Mouse (Mus musculus) midbrain, embryonic 14.5 days (tissue): ENCODE data around the gene Taf1a. TPM values are rescaled to one million over a fixed set of nuclear protein-coding genes. Genes with fewer than 3 reads are reported as not detected.
A peak's percentile ranks its signal among the peaks of the same experiment; 100 is the strongest.
"Not testable (repeated sequence)": the region's sequence is repeated elsewhere in the genome, so short reads cannot be mapped to it uniquely, and the experiment has no call there.

Source experiments
- ATAC-seq: fragments of 200-750 bp; cut with Nextera tagmentation; 2 replicates; pipeline ENCODE4 v1.8.0; 2017; ENCODE audit warnings: moderate number of reproducible peaks, moderate library complexity; ENCODE audit not compliant: low FRiP score, low TSS enrichment
- DNase-seq: peaks from one replicate; pipeline ENCODE4 v3.0.0-alpha.2; 2015
- H3K27ac ChIP-seq: fragments of 300-500 bp; sonication (generic); replicated peaks from 2 replicates; pipeline ENCODE4 v1.5.1; 2014; ENCODE audit warnings: mild to moderate bottlenecking, low read depth, low read length, moderate library complexity
- H3K27me3 ChIP-seq: fragments of 300-500 bp; sonication (generic); 2 replicates; pipeline ENCODE4 v1.6.1; 2014; ENCODE audit warnings: low read length, control low read depth, mixed read lengths; ENCODE audit not compliant: control insufficient read depth, insufficient read depth
- H3K36me3 ChIP-seq: fragments of 300-500 bp; sonication (generic); 2 replicates; pipeline ENCODE4 v1.6.1; 2014; ENCODE audit warnings: low read length, control low read depth; ENCODE audit not compliant: control insufficient read depth, insufficient read depth
- H3K4me1 ChIP-seq: fragments of 300-500 bp; sonication (generic); 2 replicates; pipeline ENCODE4 v1.6.1; 2014; ENCODE audit warnings: mild to moderate bottlenecking, antibody characterized with exemption, low read length, control low read depth; ENCODE audit not compliant: control insufficient read depth, insufficient read depth
- H3K4me2 ChIP-seq: fragments of 300-500 bp; sonication (generic); 2 replicates; pipeline ENCODE4 v1.6.1; 2014; ENCODE audit warnings: mild to moderate bottlenecking, low read length, moderate library complexity
- H3K4me3 ChIP-seq: fragments of 300-500 bp; sonication (generic); replicated peaks from 2 replicates; pipeline ENCODE4 v1.5.1; 2014; ENCODE audit warnings: low read depth, low read length
- H3K9ac ChIP-seq: fragments of 300-500 bp; sonication (generic); replicated peaks from 2 replicates; pipeline ENCODE4 v1.6.1; 2014; ENCODE audit warnings: mild to moderate bottlenecking, low read length, moderate library complexity
- H3K9me3 ChIP-seq: fragments of 300-500 bp; sonication (generic); 2 replicates; pipeline ENCODE4 v1.6.1; 2016; ENCODE audit warnings: low read length, control low read depth, mixed read lengths; ENCODE audit not compliant: control insufficient read depth
- WGBS: fragments of 180-500 bp; shearing (Covaris S2); extraction: QIAGEN DNeasy Blood & Tissue Kit; methylation state at CpG from one replicate; pipeline ENCODE4 v1.1.7; 2014; 5-methylcytosine and 5-hydroxymethylcytosine counted together
- polyA plus RNA-seq: library from polyadenylated mRNA; unstranded; fragments of >200 nt; fragmentation: Nextera tagmentation; extraction: Ambion mirVana; gene quantifications from 2 replicates; pipeline ENCODE4 v1.2.1, GENCODE M21; 2014

Gene Taf1a
- polyA plus RNA-seq, result 14.6 and 16.5 TPM in 2 replicates

DNA sequence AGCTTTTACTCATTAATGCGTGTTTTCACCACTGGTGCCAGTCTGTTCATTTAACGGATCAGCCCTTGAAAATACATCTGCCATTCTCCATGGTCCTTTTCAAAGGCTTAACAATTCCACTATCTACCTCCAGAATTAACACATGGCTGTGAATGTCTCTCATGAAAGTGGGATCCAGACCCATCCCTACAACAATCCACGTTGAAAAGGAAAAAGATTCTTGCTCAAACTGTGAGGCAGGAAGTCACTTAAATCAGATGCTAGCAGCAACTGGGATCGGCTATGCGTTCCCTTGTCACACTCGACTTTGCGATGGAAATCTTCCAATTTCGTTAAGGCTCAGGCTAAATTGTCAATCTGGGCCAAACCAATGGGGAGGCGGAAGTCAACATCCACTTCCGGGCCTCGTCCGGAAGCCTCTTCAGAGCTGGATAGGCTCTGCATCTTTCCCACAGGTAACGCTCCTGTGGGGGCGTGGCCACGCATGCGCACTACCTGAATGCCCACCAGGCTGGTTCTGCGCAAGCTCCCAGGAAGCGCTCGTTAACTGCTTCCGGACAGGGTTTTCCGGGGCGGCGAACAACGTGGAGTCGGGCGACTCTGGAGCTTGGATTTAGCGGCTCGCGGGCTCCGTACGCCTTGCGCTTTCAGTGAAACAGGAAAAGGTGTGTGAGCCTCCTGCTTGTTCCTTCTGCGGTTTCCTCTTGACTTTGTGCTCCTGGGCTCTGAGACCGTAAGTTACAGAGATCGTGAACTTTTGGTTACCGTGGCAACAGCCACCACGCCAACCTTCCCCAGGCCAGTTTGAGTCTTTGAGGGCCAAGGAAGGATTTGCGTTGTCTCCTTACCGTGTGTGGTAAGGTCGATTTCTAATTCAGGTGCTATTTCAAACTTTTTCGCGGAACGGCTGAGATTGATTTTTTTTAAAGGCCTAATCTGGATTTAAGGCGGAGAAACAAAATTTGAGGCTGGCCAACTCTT is at the start of gene Taf1a:
Gene Taf1a (plus strand): TSS at position 556 of the 981 bp plus-strand sequence.
- H3K36me3 ChIP-seq, result 0 out of 2 replicates have a peak, but pooled peaks cover 11% of the 10 kb centered on the region
- peak within 1 kb of the TSS; percentile 41 for H3K9ac ChIP-seq
- DNase-seq, result peak; percentile 98
- no peaks in the 10 kb centered on the region for H3K9me3 ChIP-seq
- 6% methylated on average over 44 of the region's 44 CpGs for WGBS
- peaks cover 10% of the 10 kb centered on the region for H3K27me3 ChIP-seq
- peak within 1 kb of the TSS; percentile 86 for H3K4me2 ChIP-seq
- peak within 1 kb of the TSS; percentile 73 for H3K4me3 ChIP-seq
- peak; percentile 99 for ATAC-seq
- H3K4me1 ChIP-seq, result peaks cover 11% of the 10 kb centered on the region
- H3K27ac ChIP-seq, result peak within 1 kb of the TSS; percentile 68; the same call in 1 of the 2 replicates

DNA sequence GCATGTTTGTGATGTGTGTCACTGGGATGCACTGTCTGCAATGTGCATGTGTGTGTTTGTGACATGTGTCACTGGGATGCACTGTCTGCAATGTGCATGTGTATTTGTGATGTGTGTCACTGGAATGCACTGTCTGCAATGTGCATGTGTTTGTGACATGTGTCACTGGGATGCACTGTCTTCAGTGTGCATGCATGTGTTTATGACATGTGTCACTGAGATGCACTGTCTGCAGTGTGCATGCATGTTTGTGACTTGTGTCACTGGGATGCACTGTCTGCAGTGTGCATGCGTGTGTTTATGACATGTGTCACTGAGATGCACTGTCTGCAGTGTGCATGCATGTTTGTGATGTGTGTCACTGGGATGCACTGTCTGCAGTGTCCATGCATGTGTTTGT is 45.9 kb upstream of the Taf1a start:
- H3K4me1 ChIP-seq, result 0 out of 2 replicates have a peak, but pooled peaks cover 10% of the 10 kb centered on the region
- H3K27me3 ChIP-seq, H3K9me3 ChIP-seq, H3K27ac ChIP-seq, H3K4me2 ChIP-seq, ATAC-seq, DNase-seq, H3K9ac ChIP-seq, H3K4me3 ChIP-seq: not testable (repeated sequence)
- WGBS, result 96% methylated on average over 1 of the region's 1 CpGs
- H3K36me3 ChIP-seq, result peaks cover 42% of the 10 kb centered on the region

DNA sequence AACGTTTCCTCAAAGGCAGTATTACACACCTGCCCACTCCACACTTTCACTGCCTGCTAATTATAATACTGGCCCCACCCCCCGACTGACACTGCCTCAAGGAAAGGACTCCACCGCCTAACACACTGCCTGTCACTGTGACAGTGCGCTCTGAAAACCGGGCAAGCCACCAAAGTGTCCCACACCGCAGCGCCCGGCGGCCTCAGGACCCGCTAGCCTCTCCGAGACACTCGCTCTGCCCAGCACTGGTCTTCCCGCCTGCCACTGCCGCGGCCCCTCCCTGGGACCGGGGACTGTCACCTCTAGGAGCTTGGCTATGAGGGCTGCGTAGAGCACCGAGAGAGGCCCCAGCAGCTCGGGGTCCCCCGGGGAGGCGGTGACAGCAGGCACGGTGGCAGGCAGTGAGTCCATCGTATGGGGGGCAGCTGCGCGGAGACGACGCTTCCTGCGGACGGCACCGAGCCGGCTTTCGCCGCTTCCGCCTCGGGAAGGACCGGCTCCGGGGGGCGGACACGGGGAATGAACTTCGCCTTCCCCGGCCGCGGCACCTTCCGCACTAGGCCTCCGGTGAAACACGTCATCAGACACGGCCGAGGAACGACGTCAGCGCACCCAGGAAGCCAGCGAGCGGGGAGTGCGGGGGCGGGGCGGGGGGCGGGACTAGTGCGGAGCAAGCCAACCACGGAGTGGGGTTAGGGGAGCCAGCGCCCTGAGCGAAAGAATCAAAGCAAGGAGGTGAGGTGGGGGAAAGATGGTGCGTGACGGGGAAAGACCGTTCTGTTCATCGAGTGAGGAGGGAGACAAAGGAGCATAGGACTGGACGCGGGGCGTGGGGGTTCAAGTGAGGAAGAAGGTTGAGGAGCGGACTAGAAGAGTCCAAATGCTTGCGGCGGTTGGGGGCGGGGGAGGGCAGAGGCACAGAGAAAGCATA is 43.6 kb upstream of the Taf1a start:
- Histone ChIP-seq H3K27ac (peak overlapping the region; percentile 86), H3K4me3 (peak overlapping the region; percentile 99), H3K4me2 (peak overlapping the region; percentile 86), H3K9me3 (no peaks in the 10 kb centered on the region), H3K4me1 (0 out of 2 replicates have a peak, but pooled peaks cover 10% of the 10 kb centered on the region), H3K9ac (peak overlapping the region; percentile 91), H3K27me3 (no peaks in the 10 kb centered on the region), H3K36me3 (peaks cover 36% of the 10 kb centered on the region)
- peak; percentile 98 for ATAC-seq
- under 1% methylated on average over 72 of the region's 72 CpGs for WGBS
- DNase-seq, result peak; percentile 96

- Histone ChIP-seq H3K4me2 (peak overlapping the region; percentile 86), H3K27ac (peak overlapping the region; percentile 86), H3K9me3 (no peaks in the 10 kb centered on the region), H3K9ac (peak overlapping the region; percentile 91), H3K27me3 (no peaks in the 10 kb centered on the region), H3K36me3 (peaks cover 30% of the 10 kb centered on the region), H3K4me1 (0 out of 2 replicates have a peak, but pooled peaks cover 10% of the 10 kb centered on the region), H3K4me3 (peak overlapping the region; percentile 99)
- WGBS, result 8% methylated on average over 10 of the region's 10 CpGs
- DNase-seq, result no peak
- ATAC-seq, result no peak
Observed at GRCm38 (mm10) chr1:183345817-183346195, 43.0 kb upstream of the Taf1a start.

- 28% methylated on average over 6 of the region's 6 CpGs for WGBS
- DNase-seq (peak; percentile 88), ATAC-seq (no peak)
- no peak overlapping the region for H3K4me3 ChIP-seq
- no peak overlapping the region for H3K4me2 ChIP-seq
- H3K36me3 ChIP-seq, result peaks cover 40% of the 10 kb centered on the region
- no peak overlapping the region for H3K9ac ChIP-seq
- no peaks in the 10 kb centered on the region for H3K27me3 ChIP-seq
- 0 out of 2 replicates have a peak, but pooled peaks cover 10% of the 10 kb centered on the region for H3K4me1 ChIP-seq
- H3K27ac ChIP-seq, result no peak overlapping the region
- H3K9me3 ChIP-seq, result no peaks in the 10 kb centered on the region
Observed at GRCm38 (mm10) chr1:183349840-183350239, 38.9 kb upstream of the Taf1a start.

GRCm38 (mm10) chr1:183358901-183359300 is 29.9 kb upstream of the Taf1a start:
- no peaks in the 10 kb centered on the region for H3K27me3 ChIP-seq
- H3K36me3 ChIP-seq, result peaks cover 73% of the 10 kb centered on the region
- WGBS, result 91% methylated on average over 3 of the region's 3 CpGs
- ATAC-seq, result no peak
- no peak overlapping the region for H3K4me2 ChIP-seq
- H3K9me3 ChIP-seq, result no peaks in the 10 kb centered on the region
- H3K27ac ChIP-seq, result no peak overlapping the region
- no peak overlapping the region for H3K9ac ChIP-seq
- no peak for DNase-seq
- H3K4me3 ChIP-seq, result no peak overlapping the region
- H3K4me1 ChIP-seq, result no peaks in the 10 kb centered on the region

- H3K9ac ChIP-seq, result no peak overlapping the region
- no peak for DNase-seq
- H3K36me3 ChIP-seq, result peaks cover 60% of the 10 kb centered on the region
- H3K4me2 ChIP-seq, result no peak overlapping the region
- 93% methylated on average over 5 of the region's 5 CpGs for WGBS
- H3K4me1 ChIP-seq, result no peaks in the 10 kb centered on the region
- no peak overlapping the region for H3K4me3 ChIP-seq
- H3K27me3 ChIP-seq, result no peaks in the 10 kb centered on the region
- no peaks in the 10 kb centered on the region for H3K9me3 ChIP-seq
- no peak overlapping the region for H3K27ac ChIP-seq
- ATAC-seq, result no peak
Observed at GRCm38 (mm10) chr1:183362301-183362700, 26.5 kb upstream of the Taf1a start.
